Mouse (Mus musculus): ENCODE results near the gene Cacna2d2.

Gene Cacna2d2

GRCm38 (mm10) chr9:107399491-107399971, at the start of gene Cacna2d2:
Gene Cacna2d2, plus strand, starts transcription at chr9:107399612.
- peak; percentile 61 for ATAC-seq (ENCODE audit: insufficient number of reproducible peaks, low FRiP score, low TSS enrichment)

GRCm38 (mm10) chr9:107354826-107355225, 44.6 kb upstream of the Cacna2d2 start:
- ATAC-seq (ENCODE audit: insufficient number of reproducible peaks, low FRiP score, low TSS enrichment): no peak

GRCm38 (mm10) chr9:107355870-107356765, 43.3 kb upstream of the Cacna2d2 start:
- ATAC-seq (ENCODE audit: insufficient number of reproducible peaks, low FRiP score, low TSS enrichment): 0 out of 2 replicates have a peak, but pooled peaks have one; percentile 39

- peak; percentile 38; the same call in 1 of the 2 replicates for ATAC-seq (ENCODE audit: insufficient number of reproducible peaks, low FRiP score, low TSS enrichment)
Observed at GRCm38 (mm10) chr9:107357651-107358050, 41.8 kb upstream of the Cacna2d2 start.

- ATAC-seq (ENCODE audit: insufficient number of reproducible peaks, low FRiP score, low TSS enrichment): no peak
Observed at GRCm38 (mm10) chr9:107360989-107361388, 38.4 kb upstream of the Cacna2d2 start.

- ATAC-seq (ENCODE audit: insufficient number of reproducible peaks, low FRiP score, low TSS enrichment): peak; percentile 26; the same call in 1 of the 2 replicates
Observed at GRCm38 (mm10) chr9:107366644-107367043, 32.8 kb upstream of the Cacna2d2 start.

GRCm38 (mm10) chr9:107368302-107368701, 31.1 kb upstream of the Cacna2d2 start:
- no peak for ATAC-seq (ENCODE audit: insufficient number of reproducible peaks, low FRiP score, low TSS enrichment)

GRCm38 (mm10) chr9:107369270-107370105, 29.9 kb upstream of the Cacna2d2 start:
- ATAC-seq (ENCODE audit: insufficient number of reproducible peaks, low FRiP score, low TSS enrichment): no peak

GRCm38 (mm10) chr9:107370106-107370463, 29.3 kb upstream of the Cacna2d2 start:
- no peak for ATAC-seq (ENCODE audit: insufficient number of reproducible peaks, low FRiP score, low TSS enrichment)

- ATAC-seq (ENCODE audit: insufficient number of reproducible peaks, low FRiP score, low TSS enrichment): no peak
Observed at GRCm38 (mm10) chr9:107372441-107372840, 27.0 kb upstream of the Cacna2d2 start.

- ATAC-seq (ENCODE audit: insufficient number of reproducible peaks, low FRiP score, low TSS enrichment): no peak
Observed at GRCm38 (mm10) chr9:107374623-107375022, 24.8 kb upstream of the Cacna2d2 start.

GRCm38 (mm10) chr9:107375451-107375850, 24.0 kb upstream of the Cacna2d2 start:
- ATAC-seq (ENCODE audit: insufficient number of reproducible peaks, low FRiP score, low TSS enrichment): no peak

- 0 out of 2 replicates have a peak, but pooled peaks have one; percentile 36 for ATAC-seq (ENCODE audit: insufficient number of reproducible peaks, low FRiP score, low TSS enrichment)
Observed at GRCm38 (mm10) chr9:107377961-107378512, 21.4 kb upstream of the Cacna2d2 start.

GRCm38 (mm10) chr9:107381723-107382122, 17.7 kb upstream of the Cacna2d2 start:
- ATAC-seq (ENCODE audit: insufficient number of reproducible peaks, low FRiP score, low TSS enrichment): no peak

GRCm38 (mm10) chr9:107384396-107384795, 15.0 kb upstream of the Cacna2d2 start:
- ATAC-seq (ENCODE audit: insufficient number of reproducible peaks, low FRiP score, low TSS enrichment): no peak; the same call in 1 of the 2 replicates

GRCm38 (mm10) chr9:107386722-107387121, 12.7 kb upstream of the Cacna2d2 start:
- no peak for ATAC-seq (ENCODE audit: insufficient number of reproducible peaks, low FRiP score, low TSS enrichment)

GRCm38 (mm10) chr9:107387708-107388107, 11.7 kb upstream of the Cacna2d2 start:
- ATAC-seq (ENCODE audit: insufficient number of reproducible peaks, low FRiP score, low TSS enrichment): no peak

- ATAC-seq (ENCODE audit: insufficient number of reproducible peaks, low FRiP score, low TSS enrichment): no peak
Observed at GRCm38 (mm10) chr9:107388263-107388662, 11.1 kb upstream of the Cacna2d2 start.

GRCm38 (mm10) chr9:107396397-107396796, 3.0 kb upstream of the Cacna2d2 start:
- no peak for ATAC-seq (ENCODE audit: insufficient number of reproducible peaks, low FRiP score, low TSS enrichment)

GRCm38 (mm10) chr9:107398968-107399367, 444 bp upstream of the Cacna2d2 start:
- no peak for ATAC-seq (ENCODE audit: insufficient number of reproducible peaks, low FRiP score, low TSS enrichment)
